ENCODE assay signal across 8 mouse cellular contexts in genomic region chr11:79710868-79711765, GRCm38 (mm10).
DNase-seq lines count a peak whose midpoint lies in the region; ATAC-seq lines count a peak whose summit lies in the region.

No protein-coding gene starts in this region.

- peak; percentile 84 for DNase-seq in ZHBTc4 (ENCODE audit: low read depth, low spot score)
- peak; percentile 72 to 77 for DNase-seq in cerebellum, postnatal 36 days
- DNase-seq in gastrocnemius, postnatal 25 days, result peak; percentile 87
- peak; percentile 95 for DNase-seq in intestine, embryonic 14.5 days (ENCODE audit: low spot score)
- DNase-seq in left cerebral cortex, postnatal 4 days, result peak; percentile 85
- DNase-seq in midbrain, embryonic 10.5 days (ENCODE audit: low spot score), result peak; percentile 86
- peak; percentile 83 for DNase-seq in right cerebral cortex, postnatal 4 days

- peak overlapping the region; percentile 99 for H3K4me2 ChIP-seq in intestine, embryonic 14.5 days (ENCODE audit: low read length)

- H3K9me3 ChIP-seq in intestine, embryonic 14.5 days (ENCODE audit: control insufficient read depth, low read length), result no peaks in the 10 kb centered on the region
- H3K9me3 ChIP-seq in midbrain, embryonic 10.5 days (replicated peaks), result no peaks in the 10 kb centered on the region

- peaks cover 19% of the 10 kb centered on the region for H3K27me3 ChIP-seq in intestine, embryonic 14.5 days (replicated peaks; ENCODE audit: control insufficient read depth, insufficient read depth, low read length)
- peaks cover 67% of the 10 kb centered on the region for H3K27me3 ChIP-seq in midbrain, embryonic 10.5 days (ENCODE audit: low read depth, poor library complexity, severe bottlenecking)

- WGBS in intestine, embryonic 14.5 days, result under 1% methylated on average over 104 of the region's 106 CpGs
- WGBS in midbrain, embryonic 10.5 days, result under 1% methylated on average over 105 of the region's 106 CpGs

- H3K4me1 ChIP-seq in intestine, embryonic 14.5 days (replicated peaks; ENCODE audit: control insufficient read depth, insufficient read depth, low read length), result peaks cover 30% of the 10 kb centered on the region
- H3K4me1 ChIP-seq in midbrain, embryonic 10.5 days, result peaks cover 56% of the 10 kb centered on the region

- H3K4me3 ChIP-seq in intestine, embryonic 14.5 days (ENCODE audit: low read depth, low read length), result peak overlapping the region; percentile 57
- peak overlapping the region; percentile 79 for H3K4me3 ChIP-seq in midbrain, embryonic 10.5 days

- peak overlapping the region; percentile 70 for H3K27ac ChIP-seq in intestine, embryonic 14.5 days (ENCODE audit: low read depth)
- H3K27ac ChIP-seq in midbrain, embryonic 10.5 days (replicated peaks), result peak overlapping the region; percentile 84

- peak; percentile 87 for ATAC-seq in intestine, embryonic 14.5 days (replicated peaks; ENCODE audit: low FRiP score, low TSS enrichment, low read depth)
- ATAC-seq in erythroid progenitor cell, adult 5-6 weeks (replicated peaks; ENCODE audit: low FRiP score, poor library complexity, severe bottlenecking), result no peak

- no peaks in the 10 kb centered on the region for H3K36me3 ChIP-seq in intestine, embryonic 14.5 days (ENCODE audit: control insufficient read depth, insufficient read depth, low read length)
- no peaks in the 10 kb centered on the region for H3K36me3 ChIP-seq in midbrain, embryonic 10.5 days

- intact Hi-C loops in left cerebral cortex, postnatal 4 days (cut with DNase I), result loop anchor here (2.0 kb wide), 1 partner anchor 210 kb away; no protein-coding TSS in a partner anchor

- peak overlapping the region; percentile 75 for H3K9ac ChIP-seq in intestine, embryonic 14.5 days (ENCODE audit: low read length)
